Mouse (Mus musculus) cerebellum, adult 2 months (tissue): ENCODE results near the gene Uspl1. TPM values are rescaled to one million over a fixed set of nuclear protein-coding genes. Genes with fewer than 3 reads are reported as not detected.
A peak's percentile ranks its signal among the peaks of the same experiment; 100 is the strongest.

ENCODE experiments used
- DNase-seq, 2 experiments: peaks; one replicate each; pipeline ENCODE4 v3.0.0; 2021
- H3K27ac ChIP-seq: fragments of 200-500 bp; 2 replicates; pipeline ENCODE4 v1.5.1; 2012; ENCODE audit warnings: low read length, control low read depth, inconsistent platforms; ENCODE audit not compliant: insufficient read depth
- H3K27me3 ChIP-seq: fragments of 200-500 bp; 2 replicates; pipeline ENCODE4 v1.6.1; 2012; ENCODE audit warnings: inconsistent platforms, mild to moderate bottlenecking, low read length, moderate library complexity; ENCODE audit not compliant: control insufficient read depth, insufficient read depth
- H3K4me1 ChIP-seq: fragments of 200-500 bp; 2 replicates; pipeline ENCODE4 v1.6.1; 2011; ENCODE audit warnings: low read length; ENCODE audit not compliant: control insufficient read depth, insufficient read depth
- H3K4me3 ChIP-seq: fragments of 200-500 bp; replicated peaks from 2 replicates; pipeline ENCODE3; 2011; ENCODE audit warnings: mild to moderate bottlenecking, low read depth, low read length, control low read depth; ENCODE audit not compliant: insufficient read depth
- CTCF ChIP-seq: fragments of 200-500 bp; IDR thresholded peaks from 2 replicates; pipeline ENCODE4 v1.5.1; 2011; ENCODE audit warnings: low read depth, mild to moderate bottlenecking, control low read depth, low read length, moderate library complexity, borderline replicate concordance; ENCODE audit not compliant: insufficient read depth
- POLR2A ChIP-seq: fragments of 200-500 bp; IDR thresholded peaks from 2 replicates; pipeline ENCODE4 v1.6.1; 2011; ENCODE audit warnings: low read length, control low read depth, borderline replicate concordance; ENCODE audit not compliant: insufficient read depth
- WGBS: fragments of 180-500 bp; shearing (Covaris S2); methylation state at CpG from one replicate; pipeline ENCODE4 v1.1.7; 2018; 5-methylcytosine and 5-hydroxymethylcytosine counted together
- polyA plus RNA-seq: library from polyadenylated mRNA; depleted of rRNA; stranded (reverse); fragments of >200 nt; gene quantifications from 2 replicates; pipeline ENCODE4 v1.2.3, GENCODE M21; 2012

Uspl1 gene
- polyA plus RNA-seq, 1 experiment = 29.8 TPM

- WGBS = 77% methylated on average over 6 of the region's 6 CpGs
- no peak for DNase-seq
- no peak for TF ChIP-seq POLR2A
- no peak for TF ChIP-seq CTCF
- no peak overlapping the region for H3K27ac ChIP-seq
- H3K27me3 ChIP-seq = no peaks in the 10 kb centered on the region
- H3K4me1 ChIP-seq = no peaks in the 10 kb centered on the region
- no peak overlapping the region for H3K4me3 ChIP-seq
Observed at GRCm38 (mm10) chr5:149217524-149218357, 33.6 kb downstream of the Uspl1 start.

- TF ChIP-seq CTCF (no peak), POLR2A (no peak)
- 91% methylated on average over 3 of the region's 3 CpGs for WGBS
- Histone ChIP-seq H3K4me1 (no peaks in the 10 kb centered on the region), H3K27ac (no peak overlapping the region), H3K4me3 (no peak overlapping the region), H3K27me3 (no peaks in the 10 kb centered on the region)
- DNase-seq = no peak
Observed at GRCm38 (mm10) chr5:149219493-149219892, 35.3 kb downstream of the Uspl1 start.

GRCm38 (mm10) chr5:149221355-149221754, 37.2 kb downstream of the Uspl1 start:
- 88% methylated on average over 4 of the region's 4 CpGs for WGBS

GRCm38 (mm10) chr5:149224666-149225065, 40.5 kb downstream of the Uspl1 start:
- no peak overlapping the region for H3K4me3 ChIP-seq
- no peaks in the 10 kb centered on the region for H3K4me1 ChIP-seq
- 10% methylated on average over 7 of the region's 7 CpGs for WGBS
- no peak overlapping the region for H3K27ac ChIP-seq
- H3K27me3 ChIP-seq = no peaks in the 10 kb centered on the region
- DNase-seq = no peak
- TF ChIP-seq POLR2A (no peak), CTCF (no peak)

More at GRCm38 (mm10) chr5:149221355-149221754, 37.2 kb downstream of the Uspl1 start:
- Histone ChIP-seq H3K4me3 (no peak overlapping the region), H3K4me1 (no peaks in the 10 kb centered on the region), H3K27ac (no peak overlapping the region), H3K27me3 (no peaks in the 10 kb centered on the region)
- no peak for DNase-seq
- no peak for TF ChIP-seq CTCF
- TF ChIP-seq POLR2A = no peak

- peak; percentile 92 to 93 for DNase-seq
- peak; percentile 36; the same call in 1 of the 2 replicates for TF ChIP-seq POLR2A
- no peak for TF ChIP-seq CTCF
- H3K4me1 ChIP-seq = no peaks in the 10 kb centered on the region
- WGBS = 2% methylated on average over 55 of the region's 55 CpGs
- H3K27me3 ChIP-seq = no peaks in the 10 kb centered on the region
- H3K27ac ChIP-seq = peak overlapping the region; percentile 57
- H3K4me3 ChIP-seq = peak overlapping the region; percentile 56
Observed at GRCm38 (mm10) chr5:149228700-149229618, 44.8 kb downstream of the Uspl1 start.

GRCm38 (mm10) chr5:149229619-149230339, 45.6 kb downstream of the Uspl1 start:
- TF ChIP-seq POLR2A = no peak
- no peak for TF ChIP-seq CTCF
- H3K27me3 ChIP-seq = no peaks in the 10 kb centered on the region
- H3K4me3 ChIP-seq = peak overlapping the region; percentile 56
- DNase-seq = peak in 1 of 2 experiments; percentile 27
- 81% methylated on average over 18 of the region's 18 CpGs for WGBS
- peak overlapping the region; percentile 57; the same call in 1 of the 2 replicates for H3K27ac ChIP-seq
- no peaks in the 10 kb centered on the region for H3K4me1 ChIP-seq

GRCm38 (mm10) chr5:149235002-149235401, 50.9 kb downstream of the Uspl1 start:
- no peak for TF ChIP-seq CTCF
- no peak for TF ChIP-seq POLR2A
- Histone ChIP-seq H3K4me3 (no peak overlapping the region), H3K27ac (no peak overlapping the region), H3K27me3 (no peaks in the 10 kb centered on the region), H3K4me1 (peaks cover 10% of the 10 kb centered on the region; the same call in 1 of the 2 replicates)
- DNase-seq = no peak
- WGBS = 88% methylated on average over 7 of the region's 7 CpGs
